9 mouse cellular contexts compared by ENCODE assay signal in the genomic region with DNA sequence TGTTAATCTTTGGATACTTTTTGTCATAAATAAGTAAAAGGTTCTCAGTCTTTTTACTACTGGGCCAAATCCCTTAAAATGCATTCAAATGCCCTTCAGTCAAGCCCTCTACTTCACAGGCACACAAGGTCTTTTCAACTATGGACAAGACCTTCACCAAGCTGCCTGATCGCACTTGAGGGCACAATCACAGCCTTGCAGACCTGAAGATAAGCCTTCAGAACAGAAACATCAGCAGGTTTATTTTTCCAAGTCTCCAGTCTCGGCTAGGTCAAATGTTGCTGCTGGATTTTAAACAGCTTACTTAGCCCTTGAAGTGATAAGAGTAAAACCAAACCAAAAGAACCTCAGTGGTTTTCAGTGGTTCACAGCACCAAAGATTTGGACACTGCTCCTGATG. TPM values are rescaled to one million over a fixed set of nuclear protein-coding genes. Genes with fewer than 3 reads are reported as not detected.
DNase-seq lines count a peak whose midpoint lies in the region; ATAC-seq and TF ChIP-seq lines count a peak whose summit lies in the region.
"Had no signal": no experiment of that assay in that cellular context is flagged by ENCODE, and none has a peak within 500 bp of the region (broad histone marks: within the 10 kb centered on the region; RNA-seq: fewer than 3 reads in every experiment).

No protein-coding gene starts in this region.

- no peak for TF ChIP-seq CTCF in heart, postnatal 0 days (IDR thresholded peaks at IDR 0.05; ENCODE audit: low read depth)
- no peak for TF ChIP-seq CTCF in bone marrow, adult 2 months (IDR thresholded peaks at IDR 0.05; ENCODE audit: control insufficient read depth, insufficient read depth, low read length)

- H3K4me1 ChIP-seq in heart, postnatal 0 days (ENCODE audit: control insufficient read depth, insufficient read depth), result peaks cover 26% of the 10 kb centered on the region; the same call in 1 of the 2 replicates
- no peaks in the 10 kb centered on the region; the same call in 1 of the 2 replicates for H3K4me1 ChIP-seq in bone marrow, adult 2 months (ENCODE audit: control insufficient read depth, insufficient read depth, low read length)
- H3K4me1 ChIP-seq in hindbrain, embryonic 10.5 days (replicated peaks), result peaks cover 24% of the 10 kb centered on the region
- H3K4me1 ChIP-seq in midbrain, embryonic 10.5 days, result peaks cover 21% of the 10 kb centered on the region

- TF ChIP-seq EP300 in heart, postnatal 0 days (IDR thresholded peaks at IDR 0.05; ENCODE audit: low read depth), result no peak

- H3K9ac ChIP-seq in heart, postnatal 0 days (replicated peaks; ENCODE audit: low read depth, low read length), result peak overlapping the region; percentile 98

- H3K27me3 ChIP-seq in heart, postnatal 0 days (ENCODE audit: control insufficient read depth, insufficient read depth, low read length), result no peaks in the 10 kb centered on the region
- no peaks in the 10 kb centered on the region for H3K27me3 ChIP-seq in hindbrain, embryonic 10.5 days (ENCODE audit: insufficient read depth, poor library complexity, severe bottlenecking)
- H3K27me3 ChIP-seq in midbrain, embryonic 10.5 days (ENCODE audit: low read depth, poor library complexity, severe bottlenecking), result no peaks in the 10 kb centered on the region
- H3K27me3 ChIP-seq: Patski had no signal

- no peaks in the 10 kb centered on the region for H3K9me3 ChIP-seq in heart, postnatal 0 days (replicated peaks; ENCODE audit: control insufficient read depth, low read length)
- no peaks in the 10 kb centered on the region for H3K9me3 ChIP-seq in hindbrain, embryonic 10.5 days
- H3K9me3 ChIP-seq in midbrain, embryonic 10.5 days (replicated peaks), result no peaks in the 10 kb centered on the region

- DNase-seq in heart, postnatal 0 days (ENCODE audit: low spot score), result no peak
- no peak for DNase-seq in heart, adult 18-20 months
- no peak for DNase-seq in hindbrain, embryonic 10.5 days (ENCODE audit: low spot score)
- no peak for DNase-seq in midbrain, embryonic 10.5 days (ENCODE audit: low spot score)
- no peak for DNase-seq in T-cell, adult 2 months (ENCODE audit: low spot score)
- no peak for DNase-seq in cerebellum, postnatal 14 days
- DNase-seq in cerebellum, postnatal 10 days, result no peak

- WGBS in heart, postnatal 0 days, result 9% methylated on average over 2 of the region's 2 CpGs
- WGBS in bone marrow, adult 2 months, result 51% methylated on average over 2 of the region's 2 CpGs
- WGBS in hindbrain, embryonic 10.5 days, result 66% methylated on average over 2 of the region's 2 CpGs
- WGBS in midbrain, embryonic 10.5 days, result 58% methylated on average over 2 of the region's 2 CpGs

- no peak for TF ChIP-seq POLR2A in bone marrow, adult 2 months (IDR thresholded peaks at IDR 0.05; ENCODE audit: borderline replicate concordance, control insufficient read depth, low read depth, low read length)

- ATAC-seq in heart, postnatal 0 days (ENCODE audit: insufficient read depth, low read depth), result no peak
- ATAC-seq: Patski had no signal

- H3K27ac ChIP-seq in heart, postnatal 0 days (ENCODE audit: low read depth), result peak overlapping the region; percentile 98
- H3K27ac ChIP-seq in bone marrow, adult 2 months (ENCODE audit: control insufficient read depth, insufficient read depth, low read depth, low read length, poor library complexity), result no peak overlapping the region; the same call in 1 of the 2 replicates
- H3K27ac ChIP-seq in hindbrain, embryonic 10.5 days, result no peak overlapping the region
- H3K27ac ChIP-seq in midbrain, embryonic 10.5 days (replicated peaks), result 0 out of 2 replicates have a peak overlapping the region, but pooled peaks have one; percentile 100

- no peaks in the 10 kb centered on the region for H3K36me3 ChIP-seq in heart, postnatal 0 days (replicated peaks; ENCODE audit: control insufficient read depth, insufficient read depth, low read length)
- H3K36me3 ChIP-seq in hindbrain, embryonic 10.5 days, result peaks cover 3% of the 10 kb centered on the region; the same call in 1 of the 2 replicates
- peaks cover 14% of the 10 kb centered on the region; the same call in 1 of the 2 replicates for H3K36me3 ChIP-seq in midbrain, embryonic 10.5 days

- peak overlapping the region; percentile 89 for H3K4me3 ChIP-seq in heart, postnatal 0 days (ENCODE audit: low read depth, low read length)
- H3K4me3 ChIP-seq in bone marrow, adult 2 months (replicated peaks; ENCODE audit: control insufficient read depth, low read depth, low read length), result peak overlapping the region; percentile 59
- peak overlapping the region; percentile 93 for H3K4me3 ChIP-seq in hindbrain, embryonic 10.5 days
- H3K4me3 ChIP-seq in midbrain, embryonic 10.5 days, result peak overlapping the region; percentile 100

- H3K4me2 ChIP-seq in heart, postnatal 0 days (ENCODE audit: low read depth, low read length), result peak overlapping the region; percentile 97

RNA-seq across cellular contexts. Expression of gene Raf1, which starts 2.1 kb away (rescaled TPM):
- total RNA-seq in heart, postnatal 0 days (2014; rRNA removed; ENCODE audit: low replicate concordance), result 182 and 204 TPM in 2 replicates
- 72.3 and 80.6 TPM in 2 replicates for polyA plus RNA-seq in heart, postnatal 0 days (2015; fragmentation: Nextera tagmentation; extraction: Ambion mirVana)
- 100 to 1,000 TPM; 107 to 111 TPM for total RNA-seq in heart, adult 18-20 months (2021)
- 55.8 and 65.4 TPM in 2 replicates for polyA plus RNA-seq in bone marrow, adult 2 months (2011; ENCODE audit: insufficient read depth, insufficient read length, low replicate concordance, missing spikeins)
- 116 and 135 TPM in 2 replicates for polyA plus RNA-seq in hindbrain, embryonic 10.5 days (2016; fragmentation: Nextera tagmentation; extraction: Ambion mirVana)
- 114 and 123 TPM in 2 replicates for polyA plus RNA-seq in midbrain, embryonic 10.5 days (2016; fragmentation: Nextera tagmentation; extraction: Ambion mirVana)

Comparison
In these comparisons a context has a peak if more than half of its experiments do, and no peak if none do; other contexts are left out.
1. H3K27ac ChIP-seq: peak in heart, postnatal 0 days (single experiment) and midbrain, embryonic 10.5 days (single experiment); none in bone marrow, adult 2 months (single experiment) and hindbrain, embryonic 10.5 days (single experiment).
2. Peak in every context shown above with its lines, with median percentiles within 50 percentile points of each other: H3K4me3 ChIP-seq.